Mouse (Mus musculus) embryonic facial prominence, embryonic 14.5 days (tissue): ENCODE measurements around the gene Cdk1. TPM values are rescaled to one million over a fixed set of nuclear protein-coding genes. Genes with fewer than 3 reads are reported as not detected.
A peak's percentile ranks its signal among the peaks of the same experiment; 100 is the strongest.

Source experiments
- ATAC-seq: fragments of 200-750 bp; cut with Nextera tagmentation; 2 replicates; pipeline ENCODE4 v1.8.0; 2017; ENCODE audit warnings: low read depth, moderate number of reproducible peaks, moderate TSS enrichment
- DNase-seq: peaks from one replicate; pipeline ENCODE4 v3.0.0-alpha.2; 2015; ENCODE audit warnings: low spot score
- H3K27ac ChIP-seq: fragments of 300-500 bp; sonication (generic); replicated peaks from 2 replicates; pipeline ENCODE4 v1.5.1; 2014; ENCODE audit warnings: low read depth, mild to moderate bottlenecking, low read length, moderate library complexity
- H3K27me3 ChIP-seq: fragments of 300-500 bp; sonication (generic); replicated peaks from 2 replicates; pipeline ENCODE4 v1.6.1; 2014; ENCODE audit warnings: low read length; ENCODE audit not compliant: control insufficient read depth, insufficient read depth
- H3K36me3 ChIP-seq: fragments of 300-500 bp; sonication (generic); 2 replicates; pipeline ENCODE4 v1.6.1; 2014; ENCODE audit warnings: low read length, mixed read lengths; ENCODE audit not compliant: control insufficient read depth, insufficient read depth
- H3K4me1 ChIP-seq: fragments of 300-500 bp; sonication (generic); 2 replicates; pipeline ENCODE4 v1.6.1; 2014; ENCODE audit warnings: antibody characterized with exemption, low read length; ENCODE audit not compliant: control insufficient read depth, insufficient read depth
- H3K4me2 ChIP-seq: fragments of 300-500 bp; sonication (generic); 2 replicates; pipeline ENCODE4 v1.6.1; 2014; ENCODE audit warnings: low read depth, mild to moderate bottlenecking, low read length, moderate library complexity, mixed read lengths
- H3K4me3 ChIP-seq: fragments of 300-500 bp; sonication (generic); 2 replicates; pipeline ENCODE4 v1.5.1; 2014; ENCODE audit warnings: low read depth, mild to moderate bottlenecking, low read length
- H3K9ac ChIP-seq: fragments of 300-500 bp; sonication (generic); 2 replicates; pipeline ENCODE4 v1.6.1; 2014; ENCODE audit warnings: low read depth, mild to moderate bottlenecking, low read length, moderate library complexity, mixed read lengths
- H3K9me3 ChIP-seq: fragments of 300-500 bp; sonication (generic); 2 replicates; pipeline ENCODE4 v1.6.1; 2016; ENCODE audit warnings: low read length; ENCODE audit not compliant: control insufficient read depth
- WGBS: fragments of 180-500 bp; shearing (Covaris S2); extraction: QIAGEN DNeasy Blood & Tissue Kit; methylation state at CpG from one replicate; pipeline ENCODE4 v1.1.7; 2014; 5-methylcytosine and 5-hydroxymethylcytosine counted together
- polyA plus RNA-seq: library from polyadenylated mRNA; unstranded; fragments of >200 nt; fragmentation: Nextera tagmentation; extraction: Ambion mirVana; gene quantifications from 2 replicates; pipeline ENCODE4 v1.2.1, GENCODE M21; 2014

Gene Cdk1
- polyA plus RNA-seq, 1 experiment from 2014 or later, result 397 TPM

GRCm38 (mm10) chr10:69309109-69309508 is 43.6 kb downstream of the Cdk1 start:
- H3K4me2 ChIP-seq, result no peak overlapping the region
- H3K9ac ChIP-seq, result no peak overlapping the region
- no peak overlapping the region for H3K27ac ChIP-seq
- no peaks in the 10 kb centered on the region for H3K36me3 ChIP-seq
- H3K27me3 ChIP-seq, result no peaks in the 10 kb centered on the region
- no peak for DNase-seq
- no peaks in the 10 kb centered on the region for H3K4me1 ChIP-seq
- no peak for ATAC-seq
- no peak overlapping the region for H3K4me3 ChIP-seq
- 58% methylated on average over 5 of the region's 5 CpGs for WGBS
- no peaks in the 10 kb centered on the region for H3K9me3 ChIP-seq

- Histone ChIP-seq H3K4me1 (no peaks in the 10 kb centered on the region), H3K27ac (no peak overlapping the region), H3K9ac (no peak overlapping the region), H3K27me3 (no peaks in the 10 kb centered on the region), H3K4me3 (no peak overlapping the region), H3K36me3 (no peaks in the 10 kb centered on the region), H3K9me3 (no peaks in the 10 kb centered on the region), H3K4me2 (no peak overlapping the region)
- ATAC-seq (no peak), DNase-seq (peak; percentile 89)
- WGBS, result 34% methylated on average over 5 of the region's 5 CpGs
These were observed 45.7 kb downstream of the Cdk1 start for GRCm38 (mm10) chr10:69307067-69307466.

DNA sequence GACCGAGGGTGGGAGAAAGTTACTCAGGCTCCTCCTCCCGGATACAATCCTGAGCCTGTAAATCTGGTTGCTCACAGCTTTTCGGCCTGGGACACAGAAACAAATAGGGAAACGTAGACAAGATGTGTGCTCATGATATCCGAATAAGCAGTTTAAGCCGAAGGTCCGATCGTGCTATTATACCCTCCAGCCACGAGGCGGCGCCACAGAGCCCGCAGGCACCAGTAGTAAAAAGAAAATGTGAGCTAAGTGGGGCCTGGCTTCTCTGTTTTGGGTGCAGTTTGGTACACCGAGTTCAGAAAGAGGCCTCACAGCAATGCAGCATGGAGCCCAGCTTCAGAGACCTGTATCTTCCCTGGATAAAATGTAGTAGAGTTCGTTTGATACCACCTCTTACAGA is 46.5 kb downstream of the Cdk1 start:
- Histone ChIP-seq H3K9ac (no peak overlapping the region), H3K36me3 (no peaks in the 10 kb centered on the region), H3K4me2 (no peak overlapping the region), H3K27me3 (no peaks in the 10 kb centered on the region), H3K4me1 (no peaks in the 10 kb centered on the region), H3K4me3 (no peak overlapping the region), H3K9me3 (no peaks in the 10 kb centered on the region), H3K27ac (no peak overlapping the region)
- no peak for ATAC-seq
- WGBS, result 71% methylated on average over 14 of the region's 14 CpGs
- DNase-seq, result no peak

DNA sequence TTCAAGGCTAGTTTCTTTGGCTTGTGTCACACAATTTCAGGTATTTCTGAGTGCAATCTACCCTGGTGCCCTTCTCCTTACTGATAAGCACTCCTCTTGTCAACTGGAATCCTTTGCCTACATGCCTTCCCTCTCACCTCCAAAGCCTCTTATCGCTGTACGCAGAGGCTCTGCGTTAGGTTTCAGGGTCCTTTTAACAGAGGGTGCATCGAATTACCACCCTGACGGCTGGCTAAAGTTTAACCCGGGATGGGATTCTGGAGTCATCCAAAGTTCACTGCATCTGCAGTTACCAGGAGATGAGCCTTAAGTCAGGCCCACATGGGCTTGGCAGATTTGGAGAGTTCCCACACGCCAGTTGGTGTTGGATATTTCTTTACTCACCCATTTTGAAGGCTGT is 47.1 kb downstream of the Cdk1 start:
- no peak overlapping the region for H3K27ac ChIP-seq
- H3K27me3 ChIP-seq, result no peaks in the 10 kb centered on the region
- H3K4me1 ChIP-seq, result no peaks in the 10 kb centered on the region
- no peak for ATAC-seq
- WGBS, result 37% methylated on average over 7 of the region's 7 CpGs
- no peaks in the 10 kb centered on the region for H3K9me3 ChIP-seq
- DNase-seq, result no peak
- H3K4me2 ChIP-seq, result no peak overlapping the region
- H3K36me3 ChIP-seq, result no peaks in the 10 kb centered on the region
- no peak overlapping the region for H3K4me3 ChIP-seq
- no peak overlapping the region for H3K9ac ChIP-seq

DNA sequence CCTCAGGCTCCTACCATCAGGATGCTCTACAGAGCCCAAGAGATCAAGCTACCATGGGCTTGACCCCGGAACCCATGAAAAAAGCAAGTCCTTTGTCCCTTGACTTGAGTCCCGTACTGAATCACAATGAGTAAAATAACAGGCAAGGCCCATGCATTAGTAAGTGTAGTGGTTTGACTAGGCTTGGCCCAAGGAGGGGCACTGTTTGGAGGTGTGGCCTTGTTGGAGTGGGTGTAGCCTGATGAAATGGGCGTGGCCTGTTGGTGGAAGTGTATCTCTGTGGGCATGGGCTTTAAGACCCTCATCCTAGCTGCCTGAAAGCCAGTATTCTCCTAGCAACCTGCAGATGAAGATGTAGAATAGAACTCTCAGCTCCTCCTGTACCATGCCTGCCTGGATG is 47.9 kb downstream of the Cdk1 start:
- Histone ChIP-seq H3K36me3 (no peaks in the 10 kb centered on the region), H3K27ac (no peak overlapping the region), H3K4me3 (no peak overlapping the region), H3K4me2 (no peak overlapping the region), H3K9ac (no peak overlapping the region), H3K4me1 (no peaks in the 10 kb centered on the region), H3K9me3 (no peaks in the 10 kb centered on the region), H3K27me3 (no peaks in the 10 kb centered on the region)
- DNase-seq (no peak), ATAC-seq (no peak)
- WGBS, result 87% methylated on average over 3 of the region's 3 CpGs

- no peak overlapping the region for H3K4me2 ChIP-seq
- H3K27ac ChIP-seq, result no peak overlapping the region
- 85% methylated on average over 3 of the region's 3 CpGs for WGBS
- ATAC-seq (no peak), DNase-seq (no peak)
- no peaks in the 10 kb centered on the region for H3K4me1 ChIP-seq
- H3K4me3 ChIP-seq, result no peak overlapping the region
- H3K9ac ChIP-seq, result no peak overlapping the region
- H3K27me3 ChIP-seq, result no peaks in the 10 kb centered on the region
- H3K36me3 ChIP-seq, result no peaks in the 10 kb centered on the region
- H3K9me3 ChIP-seq, result no peaks in the 10 kb centered on the region
These were observed 50.1 kb downstream of the Cdk1 start for GRCm38 (mm10) chr10:69302667-69303066.

GRCm38 (mm10) chr10:69299985-69300384 is 52.8 kb downstream of the Cdk1 start:
- Histone ChIP-seq H3K9me3 (no peaks in the 10 kb centered on the region), H3K27me3 (no peaks in the 10 kb centered on the region), H3K4me3 (no peak overlapping the region), H3K4me1 (no peaks in the 10 kb centered on the region), H3K36me3 (no peaks in the 10 kb centered on the region), H3K4me2 (no peak overlapping the region), H3K9ac (no peak overlapping the region), H3K27ac (no peak overlapping the region)
- no peak for ATAC-seq
- DNase-seq, result no peak
- 81% methylated on average over 7 of the region's 7 CpGs for WGBS

DNA sequence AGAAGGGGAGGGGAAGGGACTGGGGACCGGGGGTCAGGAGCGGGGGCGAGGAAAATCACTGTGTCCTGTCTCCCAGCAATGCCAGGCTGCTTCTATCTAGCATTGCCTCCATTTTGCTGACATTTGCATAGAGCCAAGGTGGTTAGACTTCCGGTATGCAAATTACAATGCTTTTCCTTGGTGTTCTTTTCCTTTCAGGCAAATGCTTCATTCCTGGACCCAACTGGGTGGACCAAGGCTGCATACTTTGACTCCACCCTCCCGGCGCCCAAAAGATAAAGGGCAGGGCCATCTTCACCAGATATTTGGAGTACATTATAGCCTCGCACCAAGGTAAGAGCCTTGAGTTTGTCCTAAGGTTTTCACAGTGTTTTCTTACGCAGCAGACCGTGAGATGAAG is 56.8 kb downstream of the Cdk1 start:
- DNase-seq (no peak), ATAC-seq (no peak)
- no peaks in the 10 kb centered on the region for H3K9me3 ChIP-seq
- no peak overlapping the region for H3K27ac ChIP-seq
- no peaks in the 10 kb centered on the region for H3K36me3 ChIP-seq
- no peak overlapping the region for H3K9ac ChIP-seq
- H3K27me3 ChIP-seq, result no peaks in the 10 kb centered on the region
- no peaks in the 10 kb centered on the region for H3K4me1 ChIP-seq
- H3K4me2 ChIP-seq, result no peak overlapping the region
- no peak overlapping the region for H3K4me3 ChIP-seq
- WGBS, result 78% methylated on average over 9 of the region's 9 CpGs

GRCm38 (mm10) chr10:69290736-69291135 is 62.0 kb downstream of the Cdk1 start:
- ATAC-seq (no peak), DNase-seq (no peak)
- no peak overlapping the region for H3K4me3 ChIP-seq
- no peaks in the 10 kb centered on the region for H3K27me3 ChIP-seq
- no peak overlapping the region for H3K4me2 ChIP-seq
- 85% methylated on average over 8 of the region's 8 CpGs for WGBS
- H3K36me3 ChIP-seq, result peaks cover 39% of the 10 kb centered on the region
- no peak overlapping the region for H3K9ac ChIP-seq
- H3K9me3 ChIP-seq, result no peaks in the 10 kb centered on the region
- no peaks in the 10 kb centered on the region for H3K4me1 ChIP-seq
- H3K27ac ChIP-seq, result no peak overlapping the region
